Mouse (Mus musculus): Measurements from ENCODE around the gene Cadm4.

The Cadm4 gene

DNA sequence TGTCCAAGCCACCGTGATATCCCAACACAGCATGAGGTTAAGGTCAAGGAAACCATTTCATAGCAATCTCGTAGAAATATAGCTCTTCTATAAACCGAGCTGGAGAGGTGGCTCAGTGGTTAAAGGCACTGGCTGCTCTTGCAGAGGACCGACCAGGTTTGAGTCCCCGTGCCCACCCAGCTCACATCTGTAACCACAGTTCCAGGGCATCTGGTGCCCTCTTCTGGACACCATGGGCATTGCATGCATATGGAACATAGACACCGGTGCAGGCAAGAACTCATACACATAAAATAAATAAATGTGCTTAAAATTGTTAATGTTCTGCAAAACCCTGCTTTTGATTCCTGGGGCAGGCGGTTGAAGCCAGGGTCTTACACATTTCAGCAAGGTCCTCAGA is 8.9 kb upstream of the Cadm4 start:
- Histone ChIP-seq H3K4me3 (replicated peaks; ENCODE audit: low read length) (no peak overlapping the region), H3K27me3 (ENCODE audit: insufficient read depth, low read length) (peaks cover 6% of the 10 kb centered on the region), H3K4me1 (replicated peaks; ENCODE audit: low read depth, low read length) (peaks cover 48% of the 10 kb centered on the region), H3K9me3 (ENCODE audit: low read length) (peaks cover 12% of the 10 kb centered on the region), H3K36me3 (ENCODE audit: insufficient read depth, low read length) (peaks cover 71% of the 10 kb centered on the region)
- TF ChIP-seq POU5F1 (IDR thresholded peaks at IDR 0.05; ENCODE audit: borderline replicate concordance, low read length): no peak
- peak; percentile 78 for TF ChIP-seq CTCF (conservative IDR thresholded peaks at IDR 0.05; ENCODE audit: low read length)
- TF ChIP-seq NANOG (IDR thresholded peaks at IDR 0.05; ENCODE audit: borderline replicate concordance, low read length): no peak

DNA sequence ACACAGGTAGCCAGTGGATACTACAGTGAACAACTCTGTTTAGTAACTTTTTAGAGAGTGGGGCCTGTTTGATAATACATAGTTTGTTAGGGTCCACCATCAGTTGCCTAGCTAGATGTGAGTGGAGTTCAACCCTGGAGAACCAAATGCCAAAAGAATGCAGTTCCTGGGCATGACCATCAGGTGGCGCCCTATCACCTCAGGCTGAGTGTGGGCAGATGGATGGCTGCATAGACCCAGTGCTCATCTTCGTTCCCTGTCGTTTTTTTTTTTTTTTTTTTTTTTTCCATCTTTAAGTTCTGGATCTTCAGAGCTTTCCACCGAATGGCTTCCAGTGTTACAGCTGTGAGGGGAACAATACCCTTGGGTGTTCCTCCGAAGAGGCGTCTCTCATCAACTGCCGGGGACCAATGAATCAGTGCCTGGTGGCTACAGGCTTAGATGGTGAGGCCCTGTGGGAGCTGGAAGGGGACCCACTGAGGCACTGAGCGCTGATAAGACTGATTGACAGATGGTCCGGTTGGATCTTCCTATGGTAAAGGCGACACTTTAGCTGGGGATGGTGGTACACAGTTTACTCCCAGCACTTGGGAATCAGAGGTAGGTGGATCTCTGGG is 7.8 kb upstream of the Cadm4 start:
- TF ChIP-seq NANOG (IDR thresholded peaks at IDR 0.05; ENCODE audit: borderline replicate concordance, low read length) (no peak), CTCF (conservative IDR thresholded peaks at IDR 0.05; ENCODE audit: low read length) (peak; percentile 87), POU5F1 (IDR thresholded peaks at IDR 0.05; ENCODE audit: borderline replicate concordance, low read length) (no peak)
- H3K27me3 ChIP-seq (ENCODE audit: insufficient read depth, low read length): peaks cover 15% of the 10 kb centered on the region
- no peak overlapping the region for H3K4me3 ChIP-seq (replicated peaks; ENCODE audit: low read length)
- H3K4me1 ChIP-seq (replicated peaks; ENCODE audit: low read depth, low read length): peaks cover 48% of the 10 kb centered on the region
- peaks cover 12% of the 10 kb centered on the region for H3K9me3 ChIP-seq (ENCODE audit: low read length)
- peaks cover 60% of the 10 kb centered on the region for H3K36me3 ChIP-seq (ENCODE audit: insufficient read depth, low read length)

DNA sequence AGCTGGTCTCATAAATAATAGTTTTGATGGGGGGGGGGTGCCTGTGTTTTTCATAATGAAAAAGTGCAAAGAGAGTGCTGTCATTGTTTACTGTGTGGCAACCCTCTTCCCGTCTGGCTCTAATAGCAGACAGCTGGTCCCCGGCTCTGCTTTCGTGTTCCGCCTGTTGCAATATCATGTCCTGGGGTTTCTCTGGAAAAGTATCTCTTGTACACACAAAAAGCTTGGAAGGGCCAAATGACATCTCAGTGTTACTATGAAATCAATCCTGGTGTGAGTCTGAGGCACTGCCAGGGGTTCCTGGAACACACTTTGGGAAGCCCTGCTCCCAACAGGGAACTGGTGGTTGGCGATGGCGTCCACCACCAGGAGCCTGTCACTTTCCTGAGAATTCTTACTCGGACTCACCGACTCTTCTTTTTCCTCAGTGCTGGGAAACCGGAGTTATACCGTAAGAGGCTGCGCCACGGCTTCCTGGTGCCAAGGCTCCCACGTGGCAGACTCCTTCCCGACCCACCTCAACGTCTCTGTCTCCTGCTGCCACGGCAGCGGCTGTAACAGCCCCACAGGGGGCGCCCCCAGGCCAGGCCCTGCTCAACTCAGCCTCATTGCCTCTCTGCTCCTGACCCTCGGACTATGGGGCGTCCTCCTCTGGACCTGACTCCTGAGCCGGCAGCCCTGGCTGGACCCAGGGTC is 6.9 kb upstream of the Cadm4 start:
- Histone ChIP-seq H3K27me3 (ENCODE audit: insufficient read depth, low read length) (peaks cover 25% of the 10 kb centered on the region), H3K36me3 (ENCODE audit: insufficient read depth, low read length) (peaks cover 54% of the 10 kb centered on the region)

DNA sequence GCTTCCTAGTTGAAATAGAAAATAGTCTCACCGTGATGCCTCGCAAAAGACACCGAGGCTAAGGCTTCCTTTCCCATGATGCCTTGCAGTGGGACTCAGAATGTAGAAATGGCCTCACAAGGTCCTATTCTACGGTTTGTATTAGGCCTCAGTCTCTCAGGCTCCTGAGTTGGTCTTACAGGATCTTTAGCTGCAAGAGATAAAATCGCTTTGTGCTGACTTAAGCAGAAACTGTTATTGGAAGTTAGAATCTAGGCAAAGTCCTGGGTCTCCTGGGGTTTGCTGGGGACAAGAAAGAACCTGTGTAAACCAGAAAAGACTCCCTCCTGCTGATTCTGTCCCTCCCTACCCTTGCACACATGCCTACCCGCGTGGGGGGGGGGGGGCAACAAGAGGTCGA is 5.5 kb upstream of the Cadm4 start:
- Histone ChIP-seq H3K36me3 (ENCODE audit: insufficient read depth, low read length) (peaks cover 48% of the 10 kb centered on the region), H3K4me1 (replicated peaks; ENCODE audit: low read depth, low read length) (peaks cover 52% of the 10 kb centered on the region), H3K9me3 (ENCODE audit: low read length) (peaks cover 6% of the 10 kb centered on the region), H3K27me3 (ENCODE audit: insufficient read depth, low read length) (peaks cover 39% of the 10 kb centered on the region), H3K4me3 (replicated peaks; ENCODE audit: low read length) (no peak overlapping the region)
- TF ChIP-seq CTCF (conservative IDR thresholded peaks at IDR 0.05; ENCODE audit: low read length) (no peak), NANOG (IDR thresholded peaks at IDR 0.05; ENCODE audit: borderline replicate concordance, low read length) (no peak), POU5F1 (IDR thresholded peaks at IDR 0.05; ENCODE audit: borderline replicate concordance, low read length) (no peak)

More for the DNA sequence above, 6.9 kb upstream of the Cadm4 start:
- 0 out of 2 replicates have a peak overlapping the region, but pooled peaks have one; percentile 1 for H3K4me3 ChIP-seq (replicated peaks; ENCODE audit: low read length)
- no peak for TF ChIP-seq NANOG (IDR thresholded peaks at IDR 0.05; ENCODE audit: borderline replicate concordance, low read length)
- no peak for TF ChIP-seq POU5F1 (IDR thresholded peaks at IDR 0.05; ENCODE audit: borderline replicate concordance, low read length)
- peak; percentile 14; the same call in 1 of the 2 replicates for TF ChIP-seq CTCF (conservative IDR thresholded peaks at IDR 0.05; ENCODE audit: low read length)
- H3K9me3 ChIP-seq (ENCODE audit: low read length): peaks cover 12% of the 10 kb centered on the region
- H3K4me1 ChIP-seq (replicated peaks; ENCODE audit: low read depth, low read length): peaks cover 41% of the 10 kb centered on the region

DNA sequence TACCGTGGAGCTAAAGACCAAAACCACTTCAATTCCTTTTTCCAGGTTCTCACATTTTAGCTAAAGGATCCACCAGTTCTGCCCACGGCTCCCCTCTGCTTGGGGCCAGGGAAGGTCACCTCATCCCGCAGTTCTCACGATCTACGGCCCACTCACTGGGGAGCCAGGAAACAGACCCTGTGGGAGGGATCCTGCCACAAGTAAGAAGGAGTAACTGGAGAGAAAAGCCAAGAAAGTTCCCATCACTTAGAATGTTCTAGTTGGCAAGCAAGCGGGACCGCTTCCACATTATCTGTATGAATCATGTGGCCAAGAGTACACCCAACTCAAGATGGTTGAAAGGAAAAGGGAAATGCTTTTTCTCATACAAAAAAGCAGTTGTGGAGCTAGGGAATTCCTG is 5.0 kb upstream of the Cadm4 start:
- H3K4me1 ChIP-seq (replicated peaks; ENCODE audit: low read depth, low read length): peaks cover 49% of the 10 kb centered on the region
- H3K36me3 ChIP-seq (ENCODE audit: insufficient read depth, low read length): peaks cover 43% of the 10 kb centered on the region
- TF ChIP-seq NANOG (IDR thresholded peaks at IDR 0.05; ENCODE audit: borderline replicate concordance, low read length): no peak
- TF ChIP-seq POU5F1 (IDR thresholded peaks at IDR 0.05; ENCODE audit: borderline replicate concordance, low read length): no peak
- no peak for TF ChIP-seq CTCF (conservative IDR thresholded peaks at IDR 0.05; ENCODE audit: low read length)
- peaks cover 6% of the 10 kb centered on the region for H3K9me3 ChIP-seq (ENCODE audit: low read length)
- no peak overlapping the region for H3K4me3 ChIP-seq (replicated peaks; ENCODE audit: low read length)
- H3K27me3 ChIP-seq (ENCODE audit: insufficient read depth, low read length): peaks cover 42% of the 10 kb centered on the region

DNA sequence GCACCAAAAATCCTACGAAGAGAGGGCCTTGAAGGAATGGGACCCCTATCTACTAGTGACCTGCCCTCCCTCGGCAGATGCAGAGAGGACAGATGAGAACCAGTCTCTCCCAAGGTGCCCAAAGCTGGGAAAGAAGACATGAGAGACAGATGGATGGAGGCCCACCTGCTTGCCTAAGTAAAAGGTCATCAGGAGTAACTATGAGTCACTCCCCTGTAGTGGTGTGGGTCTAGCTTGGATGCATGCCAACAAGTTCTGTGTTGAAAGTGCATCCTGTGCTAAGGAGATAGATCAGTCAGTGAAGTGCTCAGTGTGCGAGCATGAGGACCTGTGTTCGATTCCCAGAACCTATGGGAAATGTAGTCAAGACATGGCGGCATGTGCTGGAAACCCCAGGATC is 2.9 kb upstream of the Cadm4 start:
- Histone ChIP-seq H3K9me3 (ENCODE audit: low read length) (peaks cover 6% of the 10 kb centered on the region), H3K4me3 (replicated peaks; ENCODE audit: low read length) (no peak overlapping the region), H3K4me1 (replicated peaks; ENCODE audit: low read depth, low read length) (peaks cover 53% of the 10 kb centered on the region), H3K27me3 (ENCODE audit: insufficient read depth, low read length) (peaks cover 61% of the 10 kb centered on the region), H3K36me3 (ENCODE audit: insufficient read depth, low read length) (peaks cover 23% of the 10 kb centered on the region)
- TF ChIP-seq POU5F1 (IDR thresholded peaks at IDR 0.05; ENCODE audit: borderline replicate concordance, low read length) (no peak), NANOG (IDR thresholded peaks at IDR 0.05; ENCODE audit: borderline replicate concordance, low read length) (no peak), CTCF (conservative IDR thresholded peaks at IDR 0.05; ENCODE audit: low read length) (no peak)

DNA sequence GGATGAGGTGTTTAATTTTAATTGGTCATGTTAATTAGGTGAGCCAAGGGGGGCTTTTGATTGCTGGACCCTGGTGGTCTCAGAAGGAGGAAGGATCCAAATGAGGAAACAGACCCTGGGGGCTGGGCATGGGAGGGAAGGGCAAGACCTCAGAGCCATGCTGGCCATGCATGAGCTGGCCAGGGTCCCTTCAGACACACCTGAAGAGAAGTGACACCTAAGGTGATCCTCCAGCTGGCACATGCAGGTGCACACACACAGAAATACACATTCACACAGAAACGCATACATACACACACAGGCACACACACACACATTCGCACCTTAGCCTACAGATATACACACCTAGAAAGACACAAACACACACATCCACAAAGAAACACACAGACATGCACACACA is 2.1 kb upstream of the Cadm4 start:
- Histone ChIP-seq H3K27me3 (ENCODE audit: insufficient read depth, low read length) (peaks cover 69% of the 10 kb centered on the region), H3K4me1 (replicated peaks; ENCODE audit: low read depth, low read length) (peaks cover 50% of the 10 kb centered on the region), H3K9me3 (ENCODE audit: low read length) (peaks cover 6% of the 10 kb centered on the region), H3K36me3 (ENCODE audit: insufficient read depth, low read length) (peaks cover 17% of the 10 kb centered on the region), H3K4me3 (replicated peaks; ENCODE audit: low read length) (no peak overlapping the region)
- TF ChIP-seq CTCF (conservative IDR thresholded peaks at IDR 0.05; ENCODE audit: low read length) (no peak), NANOG (IDR thresholded peaks at IDR 0.05; ENCODE audit: borderline replicate concordance, low read length) (no peak), POU5F1 (IDR thresholded peaks at IDR 0.05; ENCODE audit: borderline replicate concordance, low read length) (no peak)

DNA sequence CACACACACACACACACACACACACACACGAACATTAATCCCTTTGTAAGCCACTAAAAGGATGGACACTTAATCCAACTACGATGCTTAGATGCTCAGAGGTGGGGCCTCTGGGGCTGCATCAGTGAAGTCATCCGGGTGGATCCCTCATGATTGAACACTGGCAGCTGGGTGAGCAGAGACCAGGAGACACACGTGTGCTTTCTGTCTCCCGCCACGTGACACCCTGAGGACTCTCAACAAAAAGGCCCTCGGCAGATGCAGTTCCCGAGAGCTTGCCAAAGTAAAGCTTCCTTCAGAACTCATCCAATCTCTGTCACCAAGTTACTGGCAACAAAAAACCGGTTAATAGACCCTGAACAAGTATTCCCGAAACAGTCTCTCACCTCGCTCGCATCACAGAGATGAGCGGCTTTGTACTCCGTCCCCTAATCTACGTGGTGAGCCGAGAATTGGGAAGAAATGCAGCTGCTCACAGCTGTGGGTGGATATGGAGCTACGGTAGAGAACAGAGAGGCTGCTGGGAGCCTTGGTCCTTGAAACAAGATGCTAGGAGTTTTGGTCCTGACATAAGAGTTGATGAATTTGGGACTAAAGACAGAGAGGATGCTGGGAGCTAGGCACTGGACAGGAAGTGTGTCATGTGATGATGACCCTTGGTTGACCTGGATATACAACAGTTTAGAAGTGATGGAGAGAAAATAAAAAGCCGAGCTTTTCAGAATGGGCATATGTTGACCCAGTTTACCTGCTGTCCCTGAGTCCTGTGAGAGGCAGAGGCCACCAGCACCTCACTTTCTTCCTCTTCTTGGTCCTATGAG is 1.5 kb upstream of the Cadm4 start:
- peaks cover 46% of the 10 kb centered on the region for H3K4me1 ChIP-seq (replicated peaks; ENCODE audit: low read depth, low read length)
- peaks cover 73% of the 10 kb centered on the region for H3K27me3 ChIP-seq (ENCODE audit: insufficient read depth, low read length)
- peaks cover 6% of the 10 kb centered on the region for H3K9me3 ChIP-seq (ENCODE audit: low read length)
- H3K4me3 ChIP-seq (replicated peaks; ENCODE audit: low read length): peak overlapping the region; percentile 88
- TF ChIP-seq CTCF (conservative IDR thresholded peaks at IDR 0.05; ENCODE audit: low read length) (no peak), NANOG (IDR thresholded peaks at IDR 0.05; ENCODE audit: borderline replicate concordance, low read length) (no peak), POU5F1 (IDR thresholded peaks at IDR 0.05; ENCODE audit: borderline replicate concordance, low read length) (no peak)
- peaks cover 11% of the 10 kb centered on the region for H3K36me3 ChIP-seq (ENCODE audit: insufficient read depth, low read length)

All from E14TG2a.4 (cell line).